8 mouse cellular contexts compared by ENCODE assay signal in the genomic region with DNA sequence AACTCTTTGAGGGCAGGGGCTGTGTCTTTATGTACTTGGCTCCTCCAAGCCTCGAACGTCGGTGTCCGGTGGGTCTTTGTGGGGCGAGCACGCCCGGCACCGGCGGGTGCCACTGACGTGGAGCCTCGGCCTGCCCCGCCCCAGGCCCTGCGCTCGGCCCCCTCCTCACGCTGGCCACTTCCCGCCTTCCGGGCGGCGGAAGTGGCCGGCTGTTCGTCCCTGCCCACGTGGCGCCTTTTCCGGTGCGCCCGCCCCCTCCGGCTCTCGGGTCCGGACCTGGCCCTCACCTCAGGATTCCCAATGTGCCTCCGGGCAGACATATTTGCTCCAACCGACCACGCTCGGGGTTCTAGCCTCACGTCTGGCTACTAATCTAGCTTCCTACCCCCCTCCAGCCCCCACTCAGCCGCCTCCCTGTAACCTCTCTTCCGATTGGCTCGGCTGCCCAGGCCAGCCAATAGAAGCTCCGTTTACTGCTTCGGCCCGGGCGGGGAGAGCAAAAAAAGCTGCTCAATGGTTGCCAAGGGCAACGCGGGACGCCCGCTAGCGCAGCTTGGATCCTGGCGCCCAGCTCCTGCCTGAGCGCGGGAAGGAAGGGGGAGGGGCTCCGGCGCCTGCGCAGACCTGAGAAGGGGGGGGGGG. TPM values are rescaled to one million over a fixed set of nuclear protein-coding genes. Genes with fewer than 3 reads are reported as not detected.
DNase-seq lines count a peak whose midpoint lies in the region; ATAC-seq lines count a peak whose summit lies in the region.

Gene Cep41 (minus strand): TSS at position 400 of the 642 bp plus-strand sequence.

- WGBS in heart, embryonic 14.5 days: 2% methylated on average over 51 of the region's 52 CpGs
- under 1% methylated on average over 52 of the region's 52 CpGs for WGBS in liver, embryonic 13.5 days (ENCODE audit: insufficient replicate concordance)
- WGBS in stomach, embryonic 16.5 days: under 1% methylated on average over 52 of the region's 52 CpGs

- peak; percentile 95 for ATAC-seq in heart, embryonic 14.5 days (ENCODE audit: insufficient number of reproducible peaks, insufficient read depth, low FRiP score, low read depth)
- peak; percentile 96 for ATAC-seq in liver, embryonic 13.5 days (ENCODE audit: low read depth)
- peak; percentile 96 for ATAC-seq in stomach, embryonic 16.5 days (ENCODE audit: insufficient read depth, low FRiP score)

- no peaks in the 10 kb centered on the region for H3K27me3 ChIP-seq in heart, embryonic 14.5 days (ENCODE audit: control insufficient read depth, insufficient read depth, low read length)
- no peaks in the 10 kb centered on the region for H3K27me3 ChIP-seq in liver, embryonic 13.5 days
- no peaks in the 10 kb centered on the region for H3K27me3 ChIP-seq in stomach, embryonic 16.5 days (ENCODE audit: control insufficient read depth, insufficient read depth, low read length)

- peak within 1 kb of the TSS; percentile 69 for H3K4me2 ChIP-seq in heart, embryonic 14.5 days (ENCODE audit: low read length)
- peak within 1 kb of the TSS; percentile 79 for H3K4me2 ChIP-seq in liver, embryonic 13.5 days
- H3K4me2 ChIP-seq in stomach, embryonic 16.5 days (ENCODE audit: low read depth, low read length): peak within 1 kb of the TSS; percentile 74

- peaks cover 5% of the 10 kb centered on the region; the same call in 1 of the 2 replicates for H3K4me1 ChIP-seq in brown adipose tissue, adult 24 weeks (ENCODE audit: control insufficient read depth, insufficient read depth, insufficient read length, low read length)
- peaks cover 8 to 11% of the 10 kb centered on the region in 2 experiments for H3K4me1 ChIP-seq in heart, embryonic 14.5 days (ENCODE audit: control insufficient read depth in 2 of 2, insufficient read depth in 2 of 2, low read length in 2 of 2)
- peaks cover 12% of the 10 kb centered on the region for H3K4me1 ChIP-seq in liver, embryonic 13.5 days (replicated peaks)
- H3K4me1 ChIP-seq in stomach, embryonic 16.5 days (ENCODE audit: control insufficient read depth, insufficient read depth, low read length): peaks cover 13% of the 10 kb centered on the region

- H3K4me3 ChIP-seq in brown adipose tissue, adult 24 weeks (ENCODE audit: insufficient read depth, low read depth, low read length): peak within 1 kb of the TSS; percentile 95
- H3K4me3 ChIP-seq in heart, embryonic 14.5 days (ENCODE audit: control insufficient read depth in 1 of 2, insufficient read depth in 1 of 2, low read depth in 1 of 2, low read length in 2 of 2): peak within 1 kb of the TSS; percentile 55 to 82
- H3K4me3 ChIP-seq in liver, embryonic 13.5 days (replicated peaks): peak within 1 kb of the TSS; percentile 75
- H3K4me3 ChIP-seq in stomach, embryonic 16.5 days (replicated peaks; ENCODE audit: low read length): peak within 1 kb of the TSS; percentile 64

- peak within 1 kb of the TSS; percentile 91 for H3K27ac ChIP-seq in brown adipose tissue, adult 24 weeks (replicated peaks; ENCODE audit: low read depth, low read length)
- peak within 1 kb of the TSS; percentile 87 to 95 for H3K27ac ChIP-seq in heart, embryonic 14.5 days (replicated peaks in 1 of 2; ENCODE audit: control insufficient read depth in 1 of 2, insufficient read depth in 1 of 2, low read depth in 2 of 2, low read length in 2 of 2)
- H3K27ac ChIP-seq in liver, embryonic 13.5 days: peak within 1 kb of the TSS; percentile 76
- H3K27ac ChIP-seq in stomach, embryonic 16.5 days (ENCODE audit: low read length): peak within 1 kb of the TSS; percentile 92

- peak; percentile 94 for DNase-seq in CD4-positive, CD25-positive, alpha-beta regulatory T cell, adult 2 months (ENCODE audit: low read depth, low spot score)
- DNase-seq in fibroblast of lung, adult 2 months (ENCODE audit: low read depth): peak; percentile 78
- peak; percentile 96 for DNase-seq in kidney, postnatal 14 days
- DNase-seq in liver, embryonic 13.5 days: peak; percentile 89
- DNase-seq in neural tube, embryonic 10.5 days (ENCODE audit: extremely low spot score, low spot score): peak; percentile 100

- H3K9me3 ChIP-seq in heart, embryonic 14.5 days (ENCODE audit: control insufficient read depth, low read length): no peaks in the 10 kb centered on the region
- no peaks in the 10 kb centered on the region for H3K9me3 ChIP-seq in liver, embryonic 13.5 days (replicated peaks)
- no peaks in the 10 kb centered on the region for H3K9me3 ChIP-seq in stomach, embryonic 16.5 days (replicated peaks; ENCODE audit: control insufficient read depth, low read length)

- H3K9ac ChIP-seq in heart, embryonic 14.5 days (ENCODE audit: low read length): peak within 1 kb of the TSS; percentile 68
- peak within 1 kb of the TSS; percentile 76 for H3K9ac ChIP-seq in liver, embryonic 13.5 days
- H3K9ac ChIP-seq in stomach, embryonic 16.5 days (ENCODE audit: low read length): peak within 1 kb of the TSS; percentile 85

- no peaks in the 10 kb centered on the region for H3K36me3 ChIP-seq in heart, embryonic 14.5 days (ENCODE audit: control insufficient read depth, insufficient read depth, low read length)
- no peaks in the 10 kb centered on the region for H3K36me3 ChIP-seq in liver, embryonic 13.5 days
- H3K36me3 ChIP-seq in stomach, embryonic 16.5 days (ENCODE audit: control insufficient read depth, insufficient read depth, low read length): no peaks in the 10 kb centered on the region

RNA-seq across cellular contexts. Expression of gene Cep41, which starts in this region (rescaled TPM):
- polyA plus RNA-seq in brown adipose tissue, adult 24 weeks (2012; ENCODE audit: insufficient read depth, insufficient read length, missing spikeins): 1.4 and 4.8 TPM in 2 replicates
- 9.6 and 11.3 TPM in 2 replicates for polyA plus RNA-seq in heart, embryonic 14.5 days (2014; fragmentation: Nextera tagmentation; extraction: Ambion mirVana)
- polyA plus RNA-seq in liver, embryonic 13.5 days (2015; fragmentation: Nextera tagmentation; extraction: Ambion mirVana): 5.2 and 7.3 TPM in 2 replicates
- polyA plus RNA-seq in stomach, embryonic 16.5 days (2015; fragmentation: Nextera tagmentation; extraction: Ambion mirVana): 8.8 and 11.6 TPM in 2 replicates

Comparison
In these comparisons a context has a peak if more than half of its experiments do, and no peak if none do; other contexts are left out.
1. Peak in every context shown above with its lines: DNase-seq, ATAC-seq, H3K4me3 ChIP-seq and H3K27ac ChIP-seq.